Mouse (Mus musculus) colon, adult 2 months (tissue): ENCODE data around the gene Olfr1512. TPM values are rescaled to one million over a fixed set of nuclear protein-coding genes. Genes with fewer than 3 reads are reported as not detected.

Source experiments
- polyA plus RNA-seq: library from polyadenylated mRNA; depleted of rRNA; stranded (reverse); fragments of >200 nt; gene quantifications from 2 replicates; pipeline ENCODE4 v1.2.3, GENCODE M21; 2012; rRNA removed

Gene Olfr1512
- not detected in 2 replicates for polyA plus RNA-seq

DNA sequence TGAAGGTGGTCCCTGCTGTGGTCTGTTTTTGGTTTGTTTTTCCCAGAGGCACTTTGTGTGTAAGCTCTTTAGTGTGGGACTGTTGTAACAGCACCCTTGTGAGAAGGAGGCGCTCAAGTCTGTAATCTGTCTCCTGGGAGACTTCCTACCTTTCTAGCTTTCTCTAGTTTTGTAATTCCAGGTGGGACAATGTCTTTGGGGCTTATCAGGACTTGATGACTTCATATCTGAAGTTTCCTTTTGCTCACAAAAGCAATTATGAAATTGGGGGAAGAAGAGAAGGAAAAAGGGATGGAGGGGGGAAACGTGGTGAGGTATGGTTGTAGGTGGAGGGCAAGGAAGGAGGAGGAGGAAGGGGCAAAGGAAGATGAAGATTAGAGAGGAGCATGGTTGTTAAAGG, at the start of gene Olfr1512:
Gene Olfr1512 (minus strand): TSS at position 101 of the 400 bp plus-strand sequence.

GRCm38 (mm10) chr14:52414273-52414672, 35.3 kb upstream of the Olfr1512 start, which contains the start of gene Olfr1510:
Olfr1510 (minus strand) TSS chr14:52414373.

DNA sequence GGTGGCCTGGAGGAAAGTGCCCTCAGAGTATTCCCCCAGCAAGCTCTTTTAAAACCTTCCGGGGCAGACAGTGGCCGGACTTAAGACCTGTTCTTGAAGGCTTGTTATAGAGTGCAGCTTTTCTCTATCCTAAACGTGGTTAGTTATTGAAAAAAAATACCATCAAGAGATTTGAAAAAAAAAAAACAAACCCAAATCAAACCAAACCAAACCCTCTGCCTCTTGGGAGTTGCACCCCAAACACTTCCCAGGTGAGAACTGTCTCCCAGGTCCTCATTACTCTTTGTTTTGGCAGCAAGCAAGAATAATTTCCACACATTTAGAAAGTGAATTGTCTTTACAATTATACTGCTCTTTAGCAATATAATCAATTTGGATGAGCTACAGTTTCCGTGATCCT, 18.3 kb upstream of the Olfr1512 start, which contains the start of gene Olfr1511:
Gene Olfr1511 (minus strand): TSS at position 101 of the 400 bp plus-strand sequence.

DNA sequence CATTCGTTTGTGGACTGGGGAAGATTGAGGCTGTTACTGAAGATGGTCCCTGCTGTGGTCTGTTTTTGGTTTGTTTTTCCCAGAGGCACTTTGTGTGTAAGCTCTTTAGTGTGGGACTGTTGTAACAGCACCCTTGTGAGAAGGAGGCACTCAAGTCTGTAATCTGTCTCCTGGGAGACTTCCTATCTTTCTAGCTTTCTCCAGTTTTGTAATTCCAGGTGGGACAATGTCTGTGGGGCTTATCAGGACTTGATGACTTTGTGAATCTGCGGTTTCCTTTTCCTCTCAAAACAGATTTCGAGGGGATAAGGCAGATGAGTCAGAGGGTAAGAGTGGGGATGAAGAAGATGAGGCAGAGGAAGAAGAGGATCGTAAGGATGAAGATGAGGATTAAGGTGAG, 22.7 kb downstream of the Olfr1512 start, which contains the start of gene Olfr1513:
Gene Olfr1513 (minus strand): TSS at position 101 of the 400 bp plus-strand sequence.

DNA sequence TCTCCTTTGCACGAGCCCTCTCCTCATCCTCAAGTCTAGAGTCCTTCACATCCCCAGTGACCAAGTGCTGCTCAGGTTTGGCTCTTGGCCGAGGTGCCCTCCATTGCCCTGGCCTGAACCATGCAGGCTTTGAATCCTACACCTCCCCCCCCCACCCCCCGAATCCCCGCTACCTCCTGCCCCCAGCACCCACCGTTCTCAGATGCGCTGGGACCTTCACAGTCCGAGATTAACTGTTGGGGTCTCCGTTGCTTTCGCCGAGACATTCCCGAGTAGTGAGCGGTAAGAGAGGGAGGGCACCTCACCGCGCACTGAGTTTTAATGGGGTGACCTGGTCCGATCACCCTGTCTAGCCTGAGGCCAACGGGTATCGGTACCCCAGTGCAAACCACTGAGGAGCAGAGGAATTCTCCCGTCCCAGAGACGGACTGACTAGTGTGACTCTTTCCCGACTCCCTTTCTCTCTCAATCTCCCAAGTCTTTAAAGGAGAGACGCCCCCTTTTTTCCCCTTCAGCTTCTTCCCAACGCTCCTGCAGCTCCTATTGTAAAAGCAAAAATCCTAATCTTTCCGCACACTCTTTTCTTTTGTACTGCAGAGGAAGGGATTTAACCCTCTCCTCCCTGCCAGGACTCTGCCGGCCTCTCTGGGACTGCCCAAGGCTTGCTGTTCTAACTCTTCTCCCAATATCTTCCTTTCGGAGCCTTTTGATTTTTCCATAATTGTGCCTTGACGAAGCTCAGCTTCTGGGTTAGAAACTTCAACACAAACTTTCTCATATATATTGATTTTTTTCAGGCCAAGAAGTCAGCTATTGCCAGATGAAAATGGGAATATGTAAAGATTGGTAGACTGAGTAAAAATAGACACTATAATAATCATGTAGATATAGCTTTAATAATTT, 50.8 kb downstream of the Olfr1512 start, which contains the start of gene Sall2:
Gene Sall2 (minus strand): TSS at position 853 of the 903 bp plus-strand sequence.

Other genes with a start within 250 kb of the Olfr1512 start
- gene Supt16, start 181.8 kb downstream of the Olfr1512 start, polyA plus RNA-seq, result 4.6 and 5.1 TPM in 2 replicates
- gene Chd8, start 121.4 kb downstream of the Olfr1512 start, polyA plus RNA-seq, result 20.4 and 20.8 TPM in 2 replicates
- 19.3 and 25.7 TPM in 2 replicates for gene Tox4, start 100.0 kb downstream of the Olfr1512 start, polyA plus RNA-seq
- gene Rab2b, start 99.6 kb downstream of the Olfr1512 start, polyA plus RNA-seq, result 3.2 TPM in 2 replicates
- 14.6 and 19.4 TPM in 2 replicates for gene Mettl3, start 74.0 kb downstream of the Olfr1512 start, polyA plus RNA-seq
- gene Sall2, start 50.4 kb downstream of the Olfr1512 start, polyA plus RNA-seq, result 2.3 and 2.4 TPM in 2 replicates
- not detected in 2 replicates for gene Olfr1513, start 22.8 kb downstream of the Olfr1512 start, polyA plus RNA-seq
- gene Olfr1511, start 18.2 kb upstream of the Olfr1512 start, polyA plus RNA-seq, result not detected in 2 replicates
- gene Olfr1510, start 35.2 kb upstream of the Olfr1512 start, polyA plus RNA-seq, result not detected in 2 replicates
- not detected in 2 replicates for gene Olfr1509, start 63.8 kb upstream of the Olfr1512 start, polyA plus RNA-seq
- not detected in 2 replicates for gene Olfr1508, start 88.3 kb upstream of the Olfr1512 start, polyA plus RNA-seq
- not detected in 2 replicates for gene Olfr1507, start 116.6 kb upstream of the Olfr1512 start, polyA plus RNA-seq